Mouse (Mus musculus): ENCODE measurements around the gene Mptx2. TPM values are rescaled to one million over a fixed set of nuclear protein-coding genes. Genes with fewer than 3 reads are reported as not detected.
"Not testable (repeated sequence)": the region's sequence is repeated elsewhere in the genome, so short reads cannot be mapped to it uniquely, and the experiment has no call there.

Gene Mptx2
- not detected in 2 replicates for polyA plus RNA-seq (2016; fragmentation: Nextera tagmentation; extraction: Ambion mirVana)

- Histone ChIP-seq H3K4me1 (replicated peaks) (no peaks in the 10 kb centered on the region), H3K4me3 (no peak within 1 kb of the TSS), H3K27ac (no peak within 1 kb of the TSS), H3K36me3 (no peaks in the 10 kb centered on the region), H3K9me3 (no peaks in the 10 kb centered on the region), H3K27me3 (ENCODE audit: insufficient read depth, poor library complexity, severe bottlenecking) (no peaks in the 10 kb centered on the region)
- WGBS: 79% methylated on average over 3 of the region's 3 CpGs
- DNase-seq (ENCODE audit: low spot score): no peak
Measured at GRCm38 (mm10) chr1:173277677-173278076, at the start of gene Mptx2. Gene Mptx2 (minus strand): TSS chr1:173277777.

GRCm38 (mm10) chr1:173326552-173326951 lies 49.0 kb upstream of the Mptx2 start:
- 80% methylated on average over 1 of the region's 1 CpGs for WGBS
- Histone ChIP-seq H3K36me3 (no peaks in the 10 kb centered on the region), H3K4me3 (no peak overlapping the region), H3K9me3 (no peaks in the 10 kb centered on the region), H3K27ac (no peak overlapping the region), H3K27me3 (ENCODE audit: insufficient read depth, poor library complexity, severe bottlenecking) (no peaks in the 10 kb centered on the region), H3K4me1 (replicated peaks) (no peaks in the 10 kb centered on the region)
- no peak for DNase-seq (ENCODE audit: low spot score)

GRCm38 (mm10) chr1:173325395-173325794 lies 47.8 kb upstream of the Mptx2 start:
- Histone ChIP-seq H3K36me3 (no peaks in the 10 kb centered on the region), H3K27ac (no peak overlapping the region), H3K4me3 (no peak overlapping the region), H3K9me3 (no peaks in the 10 kb centered on the region), H3K27me3 (ENCODE audit: insufficient read depth, poor library complexity, severe bottlenecking) (no peaks in the 10 kb centered on the region), H3K4me1 (replicated peaks) (no peaks in the 10 kb centered on the region)
- no peak for DNase-seq (ENCODE audit: low spot score)
- WGBS: 87% methylated on average over 1 of the region's 1 CpGs

GRCm38 (mm10) chr1:173324961-173325360 lies 47.4 kb upstream of the Mptx2 start:
- Histone ChIP-seq H3K27me3 (ENCODE audit: insufficient read depth, poor library complexity, severe bottlenecking) (no peaks in the 10 kb centered on the region), H3K4me1 (replicated peaks) (no peaks in the 10 kb centered on the region), H3K4me3 (no peak overlapping the region), H3K27ac (no peak overlapping the region), H3K9me3 (no peaks in the 10 kb centered on the region), H3K36me3 (no peaks in the 10 kb centered on the region)
- WGBS: 68% methylated on average over 4 of the region's 4 CpGs
- no peak for DNase-seq (ENCODE audit: low spot score)

- DNase-seq (ENCODE audit: low spot score): no peak
- 42% methylated on average over 5 of the region's 5 CpGs for WGBS
- H3K27me3 ChIP-seq (ENCODE audit: insufficient read depth, poor library complexity, severe bottlenecking): no peaks in the 10 kb centered on the region
- H3K4me3 ChIP-seq: no peak overlapping the region
- no peaks in the 10 kb centered on the region for H3K4me1 ChIP-seq (replicated peaks)
- no peak overlapping the region for H3K27ac ChIP-seq
- H3K36me3 ChIP-seq: no peaks in the 10 kb centered on the region
- no peaks in the 10 kb centered on the region for H3K9me3 ChIP-seq
Measured at GRCm38 (mm10) chr1:173323839-173324585, 46.4 kb upstream of the Mptx2 start.

GRCm38 (mm10) chr1:173322249-173322627 lies 44.7 kb upstream of the Mptx2 start:
- DNase-seq (ENCODE audit: low spot score): no peak
- WGBS: 77% methylated on average over 6 of the region's 6 CpGs
- Histone ChIP-seq H3K27me3 (ENCODE audit: insufficient read depth, poor library complexity, severe bottlenecking) (no peaks in the 10 kb centered on the region), H3K4me1 (replicated peaks) (no peaks in the 10 kb centered on the region), H3K27ac (no peak overlapping the region), H3K9me3 (no peaks in the 10 kb centered on the region), H3K4me3 (no peak overlapping the region), H3K36me3 (no peaks in the 10 kb centered on the region)

- Histone ChIP-seq H3K4me1 (replicated peaks) (no peaks in the 10 kb centered on the region), H3K36me3 (no peaks in the 10 kb centered on the region), H3K9me3 (no peaks in the 10 kb centered on the region), H3K4me3 (no peak overlapping the region), H3K27me3 (ENCODE audit: insufficient read depth, poor library complexity, severe bottlenecking) (no peaks in the 10 kb centered on the region), H3K27ac (no peak overlapping the region)
- 67% methylated on average over 8 of the region's 8 CpGs for WGBS
- DNase-seq (ENCODE audit: low spot score): no peak
Measured at GRCm38 (mm10) chr1:173321593-173322248, 44.1 kb upstream of the Mptx2 start.

- no peak for DNase-seq (ENCODE audit: low spot score)
- Histone ChIP-seq H3K4me1 (replicated peaks) (no peaks in the 10 kb centered on the region), H3K27ac (no peak overlapping the region), H3K36me3 (no peaks in the 10 kb centered on the region), H3K9me3 (no peaks in the 10 kb centered on the region), H3K27me3 (ENCODE audit: insufficient read depth, poor library complexity, severe bottlenecking) (no peaks in the 10 kb centered on the region), H3K4me3 (no peak overlapping the region)
- 89% methylated on average over 2 of the region's 2 CpGs for WGBS
Measured at GRCm38 (mm10) chr1:173317925-173318477, 40.4 kb upstream of the Mptx2 start.

GRCm38 (mm10) chr1:173315725-173316124 lies 38.1 kb upstream of the Mptx2 start:
- 91% methylated on average over 3 of the region's 3 CpGs for WGBS
- no peak overlapping the region for H3K4me3 ChIP-seq
- no peaks in the 10 kb centered on the region for H3K9me3 ChIP-seq
- H3K27me3 ChIP-seq (ENCODE audit: insufficient read depth, poor library complexity, severe bottlenecking): no peaks in the 10 kb centered on the region
- no peak overlapping the region for H3K27ac ChIP-seq
- no peak for DNase-seq (ENCODE audit: low spot score)
- H3K4me1 ChIP-seq (replicated peaks): no peaks in the 10 kb centered on the region
- H3K36me3 ChIP-seq: no peaks in the 10 kb centered on the region

- H3K4me1 ChIP-seq (replicated peaks); H3K27ac ChIP-seq; H3K4me3 ChIP-seq; H3K9me3 ChIP-seq; DNase-seq (ENCODE audit: low spot score); H3K36me3 ChIP-seq; H3K27me3 ChIP-seq (ENCODE audit: insufficient read depth, poor library complexity, severe bottlenecking): not testable (repeated sequence)
- WGBS: 91% methylated on average over 7 of the region's 7 CpGs
Measured at GRCm38 (mm10) chr1:173313535-173314050, 36.0 kb upstream of the Mptx2 start.

GRCm38 (mm10) chr1:173302795-173303194 lies 25.2 kb upstream of the Mptx2 start:
- 64% methylated on average over 3 of the region's 3 CpGs for WGBS
- not testable (repeated sequence) for H3K9me3 ChIP-seq; H3K4me3 ChIP-seq; H3K4me1 ChIP-seq (replicated peaks); H3K27ac ChIP-seq; H3K27me3 ChIP-seq (ENCODE audit: insufficient read depth, poor library complexity, severe bottlenecking); H3K36me3 ChIP-seq; DNase-seq (ENCODE audit: low spot score)

- no peaks in the 10 kb centered on the region for H3K27me3 ChIP-seq (ENCODE audit: insufficient read depth, poor library complexity, severe bottlenecking)
- no peak within 1 kb of the TSS for H3K4me3 ChIP-seq
- no peak for DNase-seq (ENCODE audit: low spot score)
- H3K4me1 ChIP-seq (replicated peaks): 0 out of 2 replicates have a peak, but pooled peaks cover 5% of the 10 kb centered on the region
- H3K27ac ChIP-seq: no peak within 1 kb of the TSS
- no peaks in the 10 kb centered on the region for H3K36me3 ChIP-seq
- H3K9me3 ChIP-seq: no peaks in the 10 kb centered on the region
Measured at GRCm38 (mm10) chr1:173265701-173266100, 11.9 kb downstream of the Mptx2 start, which contains the start of gene Olfr418. Gene Olfr418 (plus strand): TSS chr1:173266001.

- Histone ChIP-seq H3K36me3 (no peaks in the 10 kb centered on the region), H3K9me3 (no peaks in the 10 kb centered on the region), H3K4me1 (replicated peaks) (no peaks in the 10 kb centered on the region), H3K27ac (no peak overlapping the region), H3K27me3 (ENCODE audit: insufficient read depth, poor library complexity, severe bottlenecking) (no peaks in the 10 kb centered on the region), H3K4me3 (no peak overlapping the region)
- no peak for DNase-seq (ENCODE audit: low spot score)
- WGBS: 95% methylated on average over 3 of the region's 3 CpGs
Measured at GRCm38 (mm10) chr1:173249888-173250287, 27.7 kb downstream of the Mptx2 start.

Measured in hindbrain, embryonic 10.5 days (tissue).